Mouse (Mus musculus): ENCODE results near the gene Hbp1.

Gene Hbp1

DNA sequence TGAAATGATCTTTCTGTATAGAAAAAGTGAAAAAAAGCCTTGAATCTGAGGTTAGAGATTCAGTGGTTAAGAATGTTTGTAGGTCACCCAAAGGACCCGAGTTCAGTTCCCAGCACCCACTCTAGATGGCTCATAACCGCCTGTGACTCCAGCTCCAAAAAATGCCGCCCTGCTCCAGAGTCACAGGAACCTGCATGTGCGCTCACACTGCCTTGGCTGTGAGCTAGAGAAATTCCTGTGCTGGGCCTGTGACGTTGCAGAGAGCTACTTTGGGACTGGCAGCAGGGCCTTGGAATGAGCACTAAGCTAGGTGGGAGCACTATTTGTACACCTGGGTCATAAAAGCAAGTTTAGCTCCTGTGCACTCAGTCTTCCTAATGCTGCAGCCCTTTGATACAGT, 33.6 kb downstream of the Hbp1 start:
- in situ Hi-C loops (cut with MboI, MseI), result no loop called here

DNA sequence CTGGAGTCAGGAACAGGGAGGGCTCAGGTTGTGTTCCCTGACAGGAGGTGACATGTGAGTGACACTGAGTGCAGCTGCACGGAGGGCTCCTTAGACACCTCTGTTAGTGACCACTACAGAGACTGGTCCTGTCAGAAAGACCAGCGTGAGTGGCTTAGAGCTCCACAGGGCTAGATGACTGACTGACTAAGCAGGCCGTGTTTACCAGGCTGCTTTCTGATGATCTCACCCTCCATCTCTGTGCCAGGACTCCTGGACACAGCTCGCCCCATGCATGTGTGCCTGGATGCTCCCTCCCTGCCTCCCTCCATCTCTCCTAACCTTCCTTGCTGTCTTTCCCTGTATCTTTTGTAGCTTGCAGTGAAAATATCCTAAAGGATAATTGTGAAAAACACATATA, 36.7 kb downstream of the Hbp1 start:
- in situ Hi-C loops (cut with MboI, MseI), result no loop called here

DNA sequence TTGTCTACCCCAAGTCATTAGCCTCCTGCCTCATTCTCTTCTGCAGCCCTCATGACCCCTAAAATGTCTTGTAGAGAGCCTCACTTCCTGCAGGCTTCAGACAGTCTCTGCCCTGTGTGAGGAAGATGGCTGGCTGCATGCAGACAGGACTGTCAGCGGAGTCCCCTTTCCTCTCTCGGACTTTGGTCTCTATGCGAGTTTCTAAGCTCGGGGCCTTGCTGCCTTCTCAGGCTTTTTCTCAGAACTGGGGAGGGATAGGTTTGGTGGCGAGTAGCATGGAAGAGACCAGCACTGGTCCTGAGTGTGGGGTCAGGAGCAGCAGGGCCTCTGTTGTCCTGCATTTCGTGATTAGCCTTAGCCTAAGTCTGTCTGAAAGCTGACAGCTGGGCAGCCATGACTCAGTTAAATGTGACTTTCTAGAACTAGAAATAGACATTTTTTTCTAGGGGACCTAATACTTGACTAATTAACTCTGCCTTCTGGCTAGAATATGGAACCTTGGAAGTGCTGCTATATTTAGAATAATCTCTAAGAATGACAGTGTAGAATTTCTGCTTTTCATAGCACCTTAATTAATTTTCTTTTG, 37.3 kb downstream of the Hbp1 start:
- in situ Hi-C loops (cut with MboI, MseI), result no loop called here

DNA sequence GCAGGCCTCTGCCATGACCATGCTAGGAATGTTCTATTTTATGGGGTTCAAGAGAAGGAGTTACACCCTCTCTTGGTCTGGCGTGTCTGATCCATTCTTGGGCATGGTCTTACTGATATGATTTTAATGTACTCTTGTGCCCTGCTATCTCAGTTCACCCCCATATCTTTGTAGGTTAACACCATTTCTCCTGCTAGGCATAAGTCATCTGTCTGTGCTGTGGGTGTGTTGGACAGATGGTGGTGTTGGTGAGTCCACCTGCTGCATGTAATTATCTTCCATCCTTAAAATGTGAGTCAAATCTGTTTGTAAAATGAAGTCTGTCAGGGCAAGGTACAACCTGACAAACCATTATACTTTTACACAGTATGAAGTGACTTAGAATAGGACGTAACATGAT, 42.9 kb downstream of the Hbp1 start:
- in situ Hi-C loops (cut with MboI, MseI), result no loop called here

DNA sequence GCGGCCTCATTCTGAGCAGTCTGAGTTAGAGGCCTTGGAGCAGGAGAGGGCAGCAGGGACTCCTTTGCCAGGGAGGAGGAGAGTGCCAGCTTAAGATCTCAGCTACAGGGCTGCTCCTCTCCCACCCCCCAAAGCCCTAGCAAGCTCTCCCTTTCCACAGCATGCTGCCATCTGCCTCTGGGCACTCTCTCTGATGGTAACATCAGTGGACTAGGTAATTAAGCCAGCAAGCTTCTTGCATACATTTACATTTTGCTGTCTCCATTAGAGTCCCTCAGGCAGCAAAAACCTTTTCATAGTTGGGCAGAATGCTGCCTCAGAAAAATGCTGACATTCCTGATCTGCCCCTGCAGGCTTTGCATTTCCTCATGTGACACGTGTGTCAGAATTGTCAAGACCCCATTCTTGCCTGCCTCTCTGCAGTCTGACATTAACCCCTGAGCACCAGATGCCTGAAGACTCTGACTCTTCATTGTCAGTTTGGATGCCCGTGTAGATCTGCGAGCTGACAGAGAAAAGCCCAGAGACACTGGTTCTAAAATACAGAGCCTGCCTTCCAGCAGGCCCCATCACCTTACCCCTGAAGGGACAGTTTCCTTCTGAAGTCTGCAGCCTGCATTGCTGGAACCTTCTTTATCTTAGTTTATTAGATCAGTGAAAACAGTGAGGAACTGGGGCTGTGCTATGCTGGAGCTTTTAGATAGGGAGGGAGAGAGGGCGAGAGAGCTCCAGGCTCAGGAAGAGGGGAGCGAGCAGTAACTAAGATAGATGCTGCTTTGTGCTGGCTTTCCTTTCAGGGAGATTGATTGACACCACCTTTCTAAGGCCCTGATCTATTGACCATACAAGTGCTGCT, 44.4 kb downstream of the Hbp1 start:
- in situ Hi-C loops (cut with MboI, MseI), result no loop called here

DNA sequence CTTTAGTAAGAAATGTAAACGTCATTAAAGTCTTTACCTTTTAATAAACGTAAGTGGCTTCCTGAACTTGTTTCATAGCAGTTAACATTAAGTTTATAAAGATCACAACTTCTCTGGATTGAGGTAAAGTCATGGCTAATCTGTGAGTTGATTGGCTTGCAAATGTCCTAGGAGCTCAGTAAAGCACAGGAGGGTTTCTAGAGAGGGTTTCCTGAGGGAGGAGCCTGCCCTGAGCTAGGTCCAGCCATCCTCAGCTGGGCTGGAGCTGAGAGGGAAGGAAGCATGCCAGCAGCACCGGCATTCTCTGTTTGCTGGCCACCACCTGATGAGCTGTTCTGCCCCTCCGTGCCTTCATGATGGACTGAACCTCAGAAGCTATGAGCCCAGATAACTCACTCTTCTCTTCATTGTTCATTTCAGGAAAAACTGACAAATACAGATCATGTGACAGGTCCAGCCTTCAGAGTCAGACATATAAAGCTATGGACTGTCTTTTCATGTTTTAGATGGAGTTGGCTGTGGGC, 49.9 kb downstream of the Hbp1 start:
- in situ Hi-C loops (cut with MboI, MseI), result no loop called here

DNA sequence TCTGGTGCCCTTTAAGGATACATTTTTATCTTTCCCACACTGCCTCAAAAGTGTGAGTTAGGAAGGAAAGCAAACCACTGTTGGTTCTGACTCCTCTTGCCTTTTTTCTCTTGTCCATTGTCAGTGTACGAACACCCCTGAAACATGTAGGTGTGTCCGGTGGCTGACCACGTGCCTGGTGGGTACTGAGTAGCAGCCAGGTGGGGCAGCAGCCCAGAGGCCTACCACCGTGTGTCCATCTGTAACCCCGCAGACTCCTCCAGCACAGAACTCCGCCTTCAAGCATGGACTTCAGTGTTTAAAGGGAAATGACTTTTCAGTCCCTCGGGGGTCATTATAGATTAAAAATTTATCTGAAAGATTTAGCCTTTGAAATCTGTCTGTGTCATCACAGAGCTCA, 52.9 kb downstream of the Hbp1 start:
- in situ Hi-C loops (cut with MboI, MseI), result no loop called here

DNA sequence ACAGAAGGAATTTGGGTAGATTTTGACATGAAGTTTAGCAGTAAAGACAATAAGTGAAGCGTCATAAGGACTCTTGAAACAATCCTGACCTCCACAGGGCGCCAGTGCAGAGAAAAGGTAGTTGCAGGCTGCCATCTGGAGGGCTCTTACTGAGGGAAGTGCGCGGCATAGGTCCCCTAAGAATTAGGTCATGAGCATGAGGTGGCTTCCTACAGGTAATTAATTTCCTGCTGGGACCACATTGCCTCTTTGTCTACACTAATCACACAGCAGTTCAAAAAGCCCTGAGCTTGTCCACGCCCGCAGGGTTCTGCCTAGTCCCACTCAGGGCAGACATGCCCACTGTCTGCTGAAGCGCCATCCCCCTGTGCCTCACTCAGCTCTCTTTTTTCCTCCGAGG, 53.3 kb downstream of the Hbp1 start:
- in situ Hi-C loops (cut with MboI, MseI), result no loop called here

DNA sequence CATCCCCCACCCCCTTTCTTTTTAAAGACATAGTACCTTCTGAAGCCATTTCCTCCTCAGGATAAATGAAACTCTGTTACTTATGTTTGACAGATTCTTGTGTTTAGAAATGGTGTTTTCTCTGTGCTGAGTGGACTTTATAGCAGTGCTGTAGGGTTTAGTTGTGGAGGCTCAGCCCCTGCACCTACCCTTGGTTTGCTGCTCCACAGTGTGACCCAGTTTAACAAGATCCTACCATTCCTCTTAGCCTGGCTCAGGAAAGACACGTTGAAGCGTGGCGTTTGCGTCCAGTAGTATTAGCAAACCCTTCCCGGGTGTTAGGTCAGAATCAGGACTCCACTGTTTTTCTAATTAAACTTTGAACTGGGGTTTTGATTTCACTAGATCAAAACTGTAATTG, 54.0 kb downstream of the Hbp1 start:
- in situ Hi-C loops (cut with MboI, MseI), result no loop called here

DNA sequence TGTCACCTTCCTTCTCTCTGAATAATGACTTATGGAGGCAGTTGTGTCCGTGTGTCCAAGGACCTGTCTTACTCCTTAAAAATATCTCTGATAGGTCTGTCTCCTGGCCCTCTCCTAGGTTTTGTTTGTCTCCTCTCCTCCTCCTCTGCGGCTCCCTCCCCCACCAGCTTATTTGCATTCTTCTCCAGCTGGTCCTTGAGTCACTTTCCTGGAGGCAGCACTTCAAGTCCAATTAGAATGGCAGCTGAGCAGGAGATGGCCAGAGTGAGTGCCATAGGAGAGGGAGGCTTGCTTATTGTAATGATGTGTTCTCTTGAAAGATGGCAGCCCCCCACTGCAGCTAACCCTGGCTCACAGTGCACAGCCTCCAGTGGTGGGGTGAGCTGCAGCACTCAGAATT, 54.4 kb downstream of the Hbp1 start:
- in situ Hi-C loops (cut with MboI, MseI), result no loop called here

DNA sequence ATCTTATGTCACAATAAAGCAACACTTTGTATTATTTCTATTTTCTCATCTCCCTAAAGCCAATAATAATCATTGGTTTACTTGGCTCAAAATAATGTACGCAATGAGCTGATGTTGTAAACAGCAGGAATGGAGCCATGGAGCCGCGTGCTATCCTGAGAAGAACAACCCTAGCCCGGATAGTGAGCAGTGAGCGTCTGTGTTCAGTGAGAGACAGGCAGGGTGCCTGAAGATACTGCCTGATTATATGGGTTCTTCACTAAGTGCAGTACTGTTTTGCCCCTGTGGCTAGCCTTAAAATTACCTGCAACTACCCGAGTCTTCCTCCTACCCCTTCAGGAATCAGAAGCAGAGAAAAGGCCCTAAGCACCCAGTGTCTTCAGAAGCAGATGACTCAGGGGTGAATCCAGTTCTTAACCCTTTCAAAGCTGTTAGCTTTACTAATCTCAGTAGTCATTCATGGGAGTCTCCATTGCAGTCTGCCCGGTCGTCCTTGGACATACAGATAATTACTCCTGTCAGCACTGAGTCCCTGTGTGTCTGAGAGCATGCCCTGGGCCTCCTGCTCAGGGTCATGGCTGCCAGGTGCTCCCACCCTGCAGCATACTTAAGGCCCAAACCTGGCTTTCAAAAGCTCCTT, 55.1 kb downstream of the Hbp1 start:
- in situ Hi-C loops (cut with MboI, MseI), result no loop called here

DNA sequence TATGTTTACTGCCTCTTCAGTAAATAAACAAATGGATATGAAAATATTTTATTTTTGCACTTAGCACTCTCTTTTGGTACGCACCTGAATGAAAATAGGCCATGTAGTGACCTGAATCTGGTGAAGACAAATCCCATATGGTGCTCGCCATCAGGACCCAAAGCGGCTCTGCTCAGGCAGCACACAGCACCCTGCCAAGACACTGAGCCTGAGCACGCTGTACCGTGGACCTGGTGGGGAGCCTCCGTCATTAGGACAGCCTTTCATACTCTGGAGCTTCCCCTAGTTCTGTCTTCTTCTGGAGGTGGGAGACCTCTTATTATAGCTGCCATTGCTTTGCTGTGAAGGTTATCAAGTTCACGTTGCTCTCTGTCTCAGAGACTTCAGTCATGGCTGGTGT, 57.6 kb downstream of the Hbp1 start:
- in situ Hi-C loops (cut with MboI, MseI), result no loop called here

DNA sequence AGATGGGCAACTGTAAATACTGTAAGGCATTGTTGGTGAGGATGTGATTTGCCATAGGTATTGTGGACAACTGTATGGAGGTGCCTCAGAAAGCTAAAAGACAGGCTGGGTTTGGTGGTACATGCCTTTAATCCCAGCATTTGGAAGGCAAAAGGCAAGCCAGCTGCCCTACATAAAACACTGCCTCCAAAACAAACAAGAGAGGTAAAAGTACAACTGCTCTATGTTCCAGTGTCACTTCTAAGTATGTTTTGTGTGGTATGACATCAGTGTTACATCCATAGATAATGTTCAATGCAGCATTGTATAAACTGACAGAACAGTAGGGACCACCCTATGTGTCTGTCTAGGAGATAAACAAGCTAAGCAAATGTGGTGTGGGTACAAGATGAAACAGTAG, 58.3 kb downstream of the Hbp1 start:
- in situ Hi-C loops (cut with MboI, MseI), result no loop called here

DNA sequence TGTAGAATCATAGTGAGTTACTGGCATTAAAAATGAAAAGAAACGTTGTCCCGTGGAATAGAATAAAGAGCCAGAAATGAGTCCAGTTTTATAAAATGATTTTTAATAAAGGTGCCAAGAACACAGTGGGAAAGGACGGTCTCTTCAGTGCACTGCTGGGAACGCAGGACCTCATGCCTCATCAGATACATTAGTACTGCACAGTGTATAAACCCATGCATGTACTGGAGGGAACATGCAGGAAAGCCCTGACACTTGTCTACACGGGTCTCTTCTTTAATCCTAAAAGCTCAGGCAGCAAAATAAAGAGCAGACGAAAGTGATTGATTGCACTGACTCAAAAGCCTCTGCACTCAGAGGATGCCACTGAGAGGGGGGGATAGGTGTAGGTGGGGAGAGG, 59.6 kb downstream of the Hbp1 start:
- in situ Hi-C loops (cut with MboI, MseI), result no loop called here

DNA sequence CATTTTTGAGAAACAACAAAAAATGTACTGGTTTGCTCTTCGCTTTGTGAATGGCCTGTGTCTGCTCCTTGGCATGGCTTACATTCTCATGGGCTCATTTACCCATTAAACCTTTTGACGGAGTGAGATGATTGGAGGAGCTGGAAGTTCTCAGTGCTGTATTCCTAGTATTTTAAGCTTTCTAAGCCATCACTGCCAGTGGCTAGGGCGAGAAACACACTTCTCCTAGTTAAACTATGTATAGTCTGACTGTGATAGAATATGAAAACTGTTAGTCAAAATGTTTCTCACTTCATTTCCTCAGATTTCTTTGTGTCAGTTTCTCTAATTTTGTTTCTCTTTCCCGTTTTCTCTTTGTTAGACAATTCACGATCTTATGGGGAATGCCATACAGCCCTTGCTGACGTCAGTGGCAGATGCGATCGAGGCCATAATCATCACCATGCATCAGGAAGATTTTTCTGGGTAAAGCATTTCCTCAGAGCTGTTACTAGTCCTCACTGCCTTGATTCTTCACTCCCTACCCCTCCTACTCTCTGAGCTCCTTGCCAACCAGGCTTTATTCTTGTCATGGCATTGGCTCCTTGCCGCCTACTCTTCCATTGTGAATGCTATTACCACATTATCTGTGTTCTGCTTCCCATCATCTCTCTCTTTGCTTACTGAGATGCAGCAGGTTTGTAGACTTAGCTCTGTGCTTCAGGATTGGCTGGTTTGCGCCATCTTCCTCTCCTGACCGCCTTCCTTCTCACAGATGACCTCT, 64.3 kb downstream of the Hbp1 start:
- in situ Hi-C loops (cut with MboI, MseI), result no loop called here

DNA sequence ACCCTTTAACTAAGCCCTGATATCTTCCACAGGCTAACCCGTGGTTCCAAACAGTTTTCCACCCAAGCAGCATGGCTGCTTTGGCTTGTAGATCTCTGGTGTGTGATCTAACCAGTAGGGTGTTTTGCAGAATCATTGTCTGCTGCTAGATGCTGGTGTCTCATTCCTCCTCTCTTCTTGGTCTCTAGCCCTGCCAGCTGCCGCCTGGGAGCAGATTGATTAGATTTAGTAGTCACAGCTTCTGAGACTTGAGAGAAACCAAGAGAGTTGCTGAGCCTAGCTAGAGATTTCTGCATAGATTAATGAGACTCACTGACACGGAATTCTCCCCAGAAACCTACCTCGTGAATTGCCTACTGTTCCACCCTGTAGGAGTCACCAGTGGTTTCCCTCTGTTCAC, 65.3 kb downstream of the Hbp1 start:
- in situ Hi-C loops (cut with MboI, MseI), result no loop called here

DNA sequence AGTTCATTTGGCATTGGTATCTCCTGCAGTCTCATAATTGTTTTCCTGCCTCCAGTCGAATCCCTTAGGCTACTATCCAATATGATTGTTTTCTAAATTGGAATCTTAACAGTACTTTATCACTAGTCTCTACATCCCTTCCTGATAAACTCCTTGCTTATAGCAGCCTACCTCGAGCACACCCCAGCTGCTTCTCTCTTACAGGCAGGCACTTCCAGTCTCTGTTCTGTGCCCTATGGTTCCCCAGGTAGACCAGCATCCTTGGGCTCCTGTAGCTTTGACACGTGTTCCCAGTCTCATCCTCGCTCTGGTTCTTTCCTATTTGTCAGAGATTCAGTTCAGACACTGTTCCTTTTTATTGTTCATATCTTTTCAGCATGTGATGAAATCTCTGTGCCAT, 66.0 kb downstream of the Hbp1 start:
- in situ Hi-C loops (cut with MboI, MseI), result no loop called here

DNA sequence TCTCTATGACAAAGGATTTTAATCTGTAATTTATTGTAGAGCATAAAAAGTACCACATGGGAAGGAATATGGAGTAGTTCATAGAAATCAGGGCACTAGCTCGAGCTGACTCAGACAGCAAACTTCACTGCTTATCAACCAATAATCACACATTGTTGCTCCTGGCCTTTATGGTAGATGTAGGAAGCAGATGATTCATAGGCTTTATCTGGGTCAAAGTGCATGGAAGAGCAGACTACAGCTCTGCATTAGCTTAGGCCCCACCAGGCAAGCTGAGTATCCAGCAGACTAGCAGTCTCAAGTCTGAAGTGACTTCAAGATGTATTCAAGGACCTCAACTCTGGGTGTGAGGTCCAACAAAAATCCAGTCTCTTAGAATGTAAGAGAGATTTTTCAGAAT, 67.6 kb downstream of the Hbp1 start:
- in situ Hi-C loops (cut with MboI, MseI), result no loop called here

DNA sequence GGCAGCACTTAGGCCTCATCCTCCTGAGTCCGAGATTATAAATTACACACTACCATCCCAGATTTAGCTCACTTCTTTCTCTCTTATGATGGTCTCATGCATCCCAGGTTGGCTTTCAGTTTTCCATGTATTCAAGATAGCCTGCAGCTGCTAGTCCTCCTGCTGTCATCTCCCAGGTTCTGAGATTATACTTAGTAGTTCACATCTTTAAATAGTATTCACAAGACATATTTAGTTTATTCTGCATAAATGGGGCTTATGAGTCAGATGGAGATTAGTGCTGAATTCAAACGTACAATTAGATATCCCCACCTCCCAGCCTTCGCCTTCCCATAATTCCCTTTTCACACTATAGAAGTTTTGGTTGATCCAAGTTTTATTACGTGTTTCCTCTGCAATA, 73.6 kb downstream of the Hbp1 start:
- in situ Hi-C loops (cut with MboI, MseI), result no loop called here
